Mouse (Mus musculus): ENCODE measurements around the gene Spg20.

Spg20 gene

DNA sequence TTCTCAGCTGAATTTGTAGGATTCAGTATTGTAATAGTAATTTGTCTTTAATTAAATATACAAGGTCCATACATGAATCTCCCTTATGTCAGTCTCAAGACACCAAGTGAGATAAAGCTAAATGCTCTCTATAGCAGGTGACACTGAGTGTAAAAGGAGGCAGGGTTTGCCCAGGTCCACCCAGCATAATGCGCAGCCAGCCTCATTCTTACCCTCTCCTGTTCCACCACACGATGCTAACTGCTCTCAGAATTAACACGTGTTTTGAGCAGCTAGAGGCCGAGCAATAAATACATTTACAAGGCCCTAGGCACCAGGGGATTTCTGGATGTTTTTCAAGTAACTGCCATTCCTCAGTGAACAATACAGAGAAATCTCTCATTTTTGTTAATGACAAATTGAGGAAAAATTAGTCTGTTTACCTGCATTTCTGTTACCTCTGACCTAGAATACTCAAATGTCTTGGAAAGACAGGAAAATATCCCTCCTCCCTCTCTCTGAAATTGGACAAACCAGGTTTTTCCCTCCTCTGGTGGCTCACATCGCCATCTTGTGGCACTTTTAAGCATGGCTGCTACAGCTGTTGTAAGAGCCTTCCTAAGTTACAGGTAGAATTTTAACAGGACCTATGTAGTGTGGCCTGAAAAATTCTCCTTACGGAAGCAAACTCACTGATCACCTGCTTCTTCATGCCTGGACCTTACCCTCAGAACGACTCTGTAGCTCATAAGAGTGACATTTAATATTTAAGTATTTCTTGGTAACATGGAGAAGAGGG is 39.9 kb downstream of the Spg20 start:
- peak; percentile 83 for DNase-seq

DNA sequence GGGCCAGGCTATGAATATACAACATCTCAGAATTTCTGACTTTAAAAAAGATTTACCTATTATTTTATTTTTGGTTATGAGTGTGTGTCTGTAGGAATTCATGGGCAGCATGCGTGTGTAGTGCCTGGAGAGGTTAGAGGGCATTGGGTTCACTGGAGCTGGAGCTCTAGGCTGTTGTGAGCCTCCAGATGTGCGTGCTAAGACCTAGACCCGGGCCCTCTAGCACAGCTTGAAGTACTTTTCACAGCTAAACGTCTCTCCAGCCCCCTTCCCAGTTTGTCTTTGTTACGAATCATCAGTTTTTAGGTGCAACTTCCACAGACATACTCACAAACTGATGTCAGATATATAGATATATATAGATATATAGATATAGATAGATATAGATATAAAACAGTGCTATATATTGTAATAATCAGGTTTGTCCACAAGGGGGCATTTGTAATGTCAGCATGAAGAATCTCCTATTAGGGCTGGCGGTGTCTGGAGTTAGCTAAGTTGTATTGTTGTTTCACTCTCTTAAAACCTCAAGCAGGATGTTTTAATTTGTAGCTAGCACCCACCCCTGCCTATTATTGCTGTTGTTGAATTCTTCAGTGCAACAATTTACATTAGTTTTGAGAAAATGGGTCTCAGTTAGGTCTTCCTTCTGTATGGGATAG is 40.9 kb downstream of the Spg20 start:
- DNase-seq, result no peak

- no peak for DNase-seq
These were observed 42.3 kb downstream of the Spg20 start for GRCm38 (mm10) chr3:55154163-55154562.

DNA sequence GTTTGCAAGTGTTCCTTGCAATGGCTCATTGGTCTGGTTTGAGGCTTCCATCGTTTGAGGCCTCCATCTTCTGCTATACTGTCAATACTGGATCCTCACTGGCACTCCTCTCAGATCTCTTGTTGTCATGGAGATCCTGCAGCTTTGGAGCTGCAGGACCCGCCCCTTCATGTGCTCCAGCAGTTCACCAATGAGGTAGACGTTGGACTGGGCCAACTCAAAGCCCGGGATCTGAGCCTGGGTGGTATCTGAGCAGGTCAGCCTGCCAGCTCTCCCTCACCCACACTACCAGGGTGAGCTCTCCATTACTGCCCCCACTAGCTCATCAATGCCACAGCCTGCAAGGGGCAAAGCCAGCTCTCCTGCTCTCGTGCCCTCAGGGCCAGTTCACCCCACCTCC is 45.5 kb downstream of the Spg20 start:
- DNase-seq, result no peak

DNA sequence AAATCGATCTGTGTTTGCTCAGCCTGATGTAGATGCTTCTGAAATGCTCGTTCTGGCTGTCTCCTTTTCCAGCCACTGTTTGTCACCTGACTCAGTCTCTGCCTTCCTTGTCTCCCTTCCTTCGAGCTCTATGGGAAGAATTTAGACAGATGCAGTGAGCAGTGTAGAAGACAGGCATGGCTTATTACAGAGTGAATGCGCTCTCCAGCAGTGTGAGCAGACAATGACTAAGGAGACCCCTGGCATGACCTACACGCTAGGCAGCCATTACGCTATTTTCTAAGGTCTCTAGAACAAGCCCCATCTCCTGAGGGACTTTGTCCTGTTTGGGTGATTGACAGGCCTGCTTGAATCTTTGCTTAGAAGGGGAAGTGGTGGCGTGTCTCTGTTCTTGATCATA is 49.2 kb downstream of the Spg20 start:
- DNase-seq, result no peak

GRCm38 (mm10) chr3:55163510-55163909 is 51.6 kb downstream of the Spg20 start:
- DNase-seq, result no peak

GRCm38 (mm10) chr3:55172478-55172877 is 60.6 kb downstream of the Spg20 start:
- no peak for DNase-seq

DNA sequence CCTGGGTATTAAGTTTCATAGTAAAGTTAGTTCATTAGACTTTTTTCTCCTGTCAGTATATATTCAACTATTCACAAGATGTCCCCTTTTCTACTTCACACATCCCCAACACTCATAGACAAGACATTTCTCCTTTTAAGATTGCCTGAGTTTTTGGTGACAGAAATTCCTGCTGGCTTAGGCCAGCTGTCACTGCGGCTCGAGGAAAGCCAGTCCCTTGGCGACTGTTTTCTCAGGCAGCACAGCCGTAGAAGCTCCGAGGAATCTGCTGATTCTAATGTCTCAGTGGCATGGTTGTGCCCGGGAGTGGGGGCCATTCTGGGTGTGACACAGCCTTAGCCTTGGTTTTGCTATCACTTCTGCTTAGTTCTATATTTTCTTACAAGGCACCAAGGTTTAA is 65.4 kb downstream of the Spg20 start:
- DNase-seq, result no peak

DNA sequence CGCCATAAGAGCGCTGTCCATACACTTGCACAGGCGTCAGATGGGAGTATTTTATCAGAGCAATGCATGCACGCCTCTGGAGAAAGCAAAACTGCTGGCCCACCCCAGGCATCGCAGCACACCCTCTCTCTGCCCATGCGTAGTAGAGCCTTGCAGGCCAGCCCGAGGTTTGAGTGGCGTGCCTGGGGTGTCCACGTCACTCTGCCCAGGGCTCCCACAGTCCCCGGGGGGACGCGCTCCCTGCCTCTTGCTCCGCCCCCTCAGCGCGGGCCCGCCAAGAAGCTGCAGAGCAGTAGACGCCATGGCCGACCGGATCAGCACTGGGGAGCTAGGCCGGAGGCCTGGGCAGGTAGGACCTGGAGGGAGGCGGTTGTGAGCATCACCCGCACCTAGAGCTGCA is 69.9 kb downstream of the Spg20 start, which contains the start of gene Sohlh2:
Gene Sohlh2, plus strand, starts transcription at position 263 of the 400 bp plus-strand sequence.
- DNase-seq, result no peak

All from kidney, postnatal 4 days (tissue).